Mouse (Mus musculus) layer of hippocampus, adult 18-20 months (tissue): ENCODE measurements around the gene Srsf4. TPM values are rescaled to one million over a fixed set of nuclear protein-coding genes. Genes with fewer than 3 reads are reported as not detected.

Experiments
- DNase-seq, 2 experiments: peaks; one replicate each; pipeline ENCODE4 v3.0.0; 2022; ENCODE audit warnings: low spot score in 2 of 2
- total RNA-seq, 2 experiments: library from RNA; stranded (reverse); gene quantifications; 2 replicates each; pipeline ENCODE4 v1.2.3; 2021

Gene Srsf4
- total RNA-seq, 2 experiments from 2014 or later = 71.4 to 71.5 TPM

GRCm38 (mm10) chr4:131914046-131914643, 40.7 kb downstream of the Srsf4 start:
- DNase-seq = no peak

GRCm38 (mm10) chr4:131914891-131915469, 41.6 kb downstream of the Srsf4 start:
- DNase-seq = no peak

GRCm38 (mm10) chr4:131915821-131916328, 42.5 kb downstream of the Srsf4 start:
- DNase-seq = no peak

GRCm38 (mm10) chr4:131916425-131916824, 43.0 kb downstream of the Srsf4 start:
- peak; percentile 28 to 73 for DNase-seq

GRCm38 (mm10) chr4:131917010-131917555, 43.7 kb downstream of the Srsf4 start:
- DNase-seq = no peak

- DNase-seq = no peak
These were observed 44.7 kb downstream of the Srsf4 start for GRCm38 (mm10) chr4:131918026-131918533.

GRCm38 (mm10) chr4:131918711-131919500, 45.5 kb downstream of the Srsf4 start:
- no peak for DNase-seq

- DNase-seq = no peak
These were observed 46.2 kb downstream of the Srsf4 start for GRCm38 (mm10) chr4:131919506-131920140.

GRCm38 (mm10) chr4:131920141-131920594, 46.8 kb downstream of the Srsf4 start:
- no peak for DNase-seq

GRCm38 (mm10) chr4:131920595-131921351, 47.4 kb downstream of the Srsf4 start:
- no peak for DNase-seq

GRCm38 (mm10) chr4:131921461-131922346, 48.3 kb downstream of the Srsf4 start, which contains the start of gene Tmem200b:
Tmem200b (plus strand) TSS chr4:131921771.
- DNase-seq = no peak

GRCm38 (mm10) chr4:131922404-131922803, 49.0 kb downstream of the Srsf4 start:
- no peak for DNase-seq

GRCm38 (mm10) chr4:131924096-131924810, 50.8 kb downstream of the Srsf4 start:
- DNase-seq = no peak

GRCm38 (mm10) chr4:131929146-131929545, 55.7 kb downstream of the Srsf4 start:
- no peak for DNase-seq

GRCm38 (mm10) chr4:131939459-131939858, 66.0 kb downstream of the Srsf4 start:
- DNase-seq = no peak

- DNase-seq = no peak
These were observed 67.4 kb downstream of the Srsf4 start for GRCm38 (mm10) chr4:131940846-131941245.

- DNase-seq = no peak
These were observed 74.4 kb downstream of the Srsf4 start for GRCm38 (mm10) chr4:131947848-131948247.

GRCm38 (mm10) chr4:131949903-131950302, 76.5 kb downstream of the Srsf4 start:
- no peak for DNase-seq
